Mouse (Mus musculus): Measurements from ENCODE around the gene Ankrd11.
"Not testable (repeated sequence)": the region's sequence is repeated elsewhere in the genome, so short reads cannot be mapped to it uniquely, and the experiment has no call there.

Ankrd11 gene

GRCm38 (mm10) chr8:123040110-123040650, 1.9 kb downstream of the Ankrd11 start:
- peak; percentile 44 for DNase-seq (ENCODE audit: low spot score)

- no peak for DNase-seq (ENCODE audit: low spot score)
Observed at GRCm38 (mm10) chr8:123039376-123040109, 2.5 kb downstream of the Ankrd11 start.

- no peak for DNase-seq (ENCODE audit: low spot score)
Observed at GRCm38 (mm10) chr8:123038351-123038750, 3.7 kb downstream of the Ankrd11 start.

- no peak for DNase-seq (ENCODE audit: low spot score)
Observed at GRCm38 (mm10) chr8:123037487-123037886, 4.6 kb downstream of the Ankrd11 start.

GRCm38 (mm10) chr8:123036956-123037355, 5.1 kb downstream of the Ankrd11 start:
- peak; percentile 52 for DNase-seq (ENCODE audit: low spot score)

- no peak for DNase-seq (ENCODE audit: low spot score)
Observed at GRCm38 (mm10) chr8:123034171-123034570, 7.9 kb downstream of the Ankrd11 start.

- DNase-seq (ENCODE audit: low spot score): no peak
Observed at GRCm38 (mm10) chr8:123033431-123033830, 8.6 kb downstream of the Ankrd11 start.

GRCm38 (mm10) chr8:123032730-123033129, 9.3 kb downstream of the Ankrd11 start:
- DNase-seq (ENCODE audit: low spot score): no peak

- DNase-seq (ENCODE audit: low spot score): no peak
Observed at GRCm38 (mm10) chr8:123031321-123031978, 10.6 kb downstream of the Ankrd11 start.

GRCm38 (mm10) chr8:123030091-123030490, 12.0 kb downstream of the Ankrd11 start:
- DNase-seq (ENCODE audit: low spot score): not testable (repeated sequence)

GRCm38 (mm10) chr8:123027786-123028185, 14.3 kb downstream of the Ankrd11 start:
- no peak for DNase-seq (ENCODE audit: low spot score)

- no peak for DNase-seq (ENCODE audit: low spot score)
Observed at GRCm38 (mm10) chr8:123025951-123026351, 16.1 kb downstream of the Ankrd11 start.

GRCm38 (mm10) chr8:123024226-123024625, 17.9 kb downstream of the Ankrd11 start:
- no peak for DNase-seq (ENCODE audit: low spot score)

GRCm38 (mm10) chr8:123022727-123023126, 19.4 kb downstream of the Ankrd11 start:
- peak; percentile 46 for DNase-seq (ENCODE audit: low spot score)

- DNase-seq (ENCODE audit: low spot score): peak; percentile 68
Observed at GRCm38 (mm10) chr8:123021259-123021658, 20.8 kb downstream of the Ankrd11 start.

GRCm38 (mm10) chr8:123020859-123021258, 21.2 kb downstream of the Ankrd11 start:
- no peak for DNase-seq (ENCODE audit: low spot score)

GRCm38 (mm10) chr8:123020084-123020483, 22.0 kb downstream of the Ankrd11 start:
- DNase-seq (ENCODE audit: low spot score): no peak

- no peak for DNase-seq (ENCODE audit: low spot score)
Observed at GRCm38 (mm10) chr8:123018484-123019164, 23.5 kb downstream of the Ankrd11 start.

- no peak for DNase-seq (ENCODE audit: low spot score)
Observed at GRCm38 (mm10) chr8:123017143-123017542, 24.9 kb downstream of the Ankrd11 start.

GRCm38 (mm10) chr8:123015074-123015473, 27.0 kb downstream of the Ankrd11 start:
- DNase-seq (ENCODE audit: low spot score): no peak

GRCm38 (mm10) chr8:123014429-123014828, 27.6 kb downstream of the Ankrd11 start:
- DNase-seq (ENCODE audit: low spot score): peak; percentile 44

- no peak for DNase-seq (ENCODE audit: low spot score)
Observed at GRCm38 (mm10) chr8:123011321-123011720, 30.8 kb downstream of the Ankrd11 start.

GRCm38 (mm10) chr8:123005805-123006204, 36.3 kb downstream of the Ankrd11 start:
- no peak for DNase-seq (ENCODE audit: low spot score)
